Mouse (Mus musculus) kidney, adult 2 months (tissue): Measurements from ENCODE around the gene Meox2.

Experiments
- CTCF ChIP-seq: fragments of 200-500 bp; conservative IDR thresholded peaks from 2 replicates; pipeline ENCODE4 v1.5.1; 2011; ENCODE audit warnings: low read depth, mild to moderate bottlenecking, control low read depth, low read length, moderate library complexity, mixed read lengths; ENCODE audit not compliant: insufficient read depth, insufficient read length
- POLR2A ChIP-seq: fragments of 200-500 bp; IDR thresholded peaks from one replicate; pipeline ENCODE4 v1.6.1; 2011; ENCODE audit warnings: low read depth, low read length, control low read depth

- TF ChIP-seq POLR2A, result no peak
- TF ChIP-seq CTCF, result peak; percentile 68
Observed at GRCm38 (mm10) chr12:37183689-37184088, 75.3 kb downstream of the Meox2 start.
